Mouse (Mus musculus) heart, embryonic 11.5 days (tissue): ENCODE results near the gene Rtl3. TPM values are rescaled to one million over a fixed set of nuclear protein-coding genes. Genes with fewer than 3 reads are reported as not detected.

Experiments used
- ATAC-seq: fragments of 200-750 bp; cut with Nextera tagmentation; replicated peaks from 2 replicates; pipeline ENCODE4 v1.8.0; 2017; ENCODE audit warnings: moderate library complexity; ENCODE audit not compliant: insufficient number of reproducible peaks, low FRiP score, low TSS enrichment
- H3K27ac ChIP-seq: fragments of 300-500 bp; sonication (generic); 2 replicates; pipeline ENCODE4 v1.5.1; 2014; ENCODE audit warnings: mild to moderate bottlenecking, low read depth, low read length
- H3K27me3 ChIP-seq: fragments of 300-500 bp; sonication (generic); 2 replicates; pipeline ENCODE4 v1.6.1; 2014; ENCODE audit warnings: mild to moderate bottlenecking, low read length, mixed read lengths; ENCODE audit not compliant: control insufficient read depth, insufficient read depth
- H3K36me3 ChIP-seq: fragments of 300-500 bp; sonication (generic); 2 replicates; pipeline ENCODE4 v1.6.1; 2014; ENCODE audit warnings: mild to moderate bottlenecking, low read length, moderate library complexity, mixed read lengths; ENCODE audit not compliant: control insufficient read depth, insufficient read depth
- H3K4me1 ChIP-seq: fragments of 300-500 bp; sonication (generic); 2 replicates; pipeline ENCODE4 v1.6.1; 2014; ENCODE audit warnings: low read length; ENCODE audit not compliant: control insufficient read depth, insufficient read depth
- H3K4me2 ChIP-seq: fragments of 300-500 bp; sonication (generic); 2 replicates; pipeline ENCODE4 v1.6.1; 2014; ENCODE audit warnings: mild to moderate bottlenecking, moderate library complexity
- H3K4me3 ChIP-seq: fragments of 300-500 bp; sonication (generic); 2 replicates; pipeline ENCODE4 v1.5.1; 2014; ENCODE audit warnings: low read depth, low read length
- H3K9ac ChIP-seq: fragments of 300-500 bp; sonication (generic); 2 replicates; pipeline ENCODE4 v1.6.1; 2014; ENCODE audit warnings: mild to moderate bottlenecking, low read depth, low read length, moderate library complexity
- H3K9me3 ChIP-seq: fragments of 300-500 bp; sonication (generic); replicated peaks from 2 replicates; pipeline ENCODE4 v1.6.1; 2016; ENCODE audit warnings: low read length; ENCODE audit not compliant: control insufficient read depth
- WGBS: fragments of 180-500 bp; shearing (Covaris S2); extraction: QIAGEN DNeasy Blood & Tissue Kit; methylation state at CpG from one replicate; pipeline ENCODE4 v1.1.7; 2014; ENCODE audit not compliant: insufficient replicate concordance; 5-methylcytosine and 5-hydroxymethylcytosine counted together
- polyA plus RNA-seq: library from polyadenylated mRNA; unstranded; fragments of >200 nt; fragmentation: Nextera tagmentation; extraction: Ambion mirVana; gene quantifications from 2 replicates; pipeline ENCODE4 v1.2.1, GENCODE M21; 2014

Gene Rtl3
- polyA plus RNA-seq, 1 experiment from 2014 or later = 4.1 TPM

DNA sequence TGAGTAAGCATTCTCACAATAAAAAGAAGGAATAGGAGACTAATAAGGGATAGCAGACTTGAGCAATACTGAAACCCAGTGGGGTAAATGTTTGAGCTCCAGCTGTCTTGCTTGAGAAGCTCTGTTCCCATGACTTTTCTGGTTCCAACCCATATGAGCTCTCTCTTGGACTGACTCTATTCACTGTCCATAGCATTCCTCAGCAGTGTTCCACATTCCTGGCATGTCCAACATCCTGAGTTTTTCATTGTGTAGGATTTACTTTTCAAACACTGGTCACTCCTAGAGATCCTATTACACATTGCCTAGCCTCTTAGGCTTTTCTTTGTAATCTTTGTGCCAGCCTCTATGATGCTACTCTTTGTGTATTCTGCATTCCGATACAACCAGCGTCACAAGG lies 36.1 kb downstream of the Rtl3 start:
- Histone ChIP-seq H3K4me2 (no peak overlapping the region), H3K27me3 (no peaks in the 10 kb centered on the region), H3K36me3 (no peaks in the 10 kb centered on the region), H3K9me3 (no peaks in the 10 kb centered on the region), H3K27ac (no peak overlapping the region), H3K9ac (no peak overlapping the region), H3K4me3 (no peak overlapping the region), H3K4me1 (no peaks in the 10 kb centered on the region)
- WGBS = 74% methylated on average over 2 of the region's 2 CpGs
- no peak for ATAC-seq

DNA sequence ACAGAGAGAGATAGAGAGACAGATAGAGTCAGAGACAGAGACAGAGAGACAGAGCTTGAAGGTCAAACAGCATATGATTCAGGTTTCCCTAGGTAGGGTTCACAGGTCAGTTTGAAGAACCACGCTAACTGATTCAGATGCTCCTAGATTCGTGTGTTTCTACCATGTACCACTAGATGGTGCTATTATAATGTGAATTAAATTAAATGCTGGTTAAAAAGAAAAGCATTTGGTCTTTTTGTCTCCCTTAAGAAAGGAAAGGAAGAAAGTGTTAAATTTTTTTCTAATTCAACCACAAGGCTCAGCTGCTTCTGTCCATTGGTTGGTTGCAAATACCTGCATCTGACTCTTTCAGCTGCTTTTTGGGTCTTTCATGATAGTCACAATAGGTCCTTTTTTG lies 45.8 kb downstream of the Rtl3 start:
- H3K9ac ChIP-seq = no peak overlapping the region

More for the DNA sequence above, 45.8 kb downstream of the Rtl3 start:
- no peaks in the 10 kb centered on the region for H3K36me3 ChIP-seq
- H3K4me3 ChIP-seq = no peak overlapping the region
- H3K4me1 ChIP-seq = no peaks in the 10 kb centered on the region
- no peaks in the 10 kb centered on the region for H3K9me3 ChIP-seq
- WGBS = 13% methylated on average over 2 of the region's 2 CpGs
- H3K27ac ChIP-seq = no peak overlapping the region
- no peak overlapping the region for H3K4me2 ChIP-seq
- no peak for ATAC-seq
- no peaks in the 10 kb centered on the region for H3K27me3 ChIP-seq

Other genes starting within 250 kb of the Rtl3 start
- gene Cysltr1, start 237.0 kb downstream of the Rtl3 start, polyA plus RNA-seq = 0.27 and 0.59 TPM in 2 replicates
- gene Lpar4, start 80.0 kb upstream of the Rtl3 start, polyA plus RNA-seq = 7.4 and 9.2 TPM in 2 replicates
- gene P2ry10, start 247.8 kb upstream of the Rtl3 start, polyA plus RNA-seq = not detected in 2 replicates